Mouse (Mus musculus) olfactory bulb, adult 2 months (tissue): Measurements from ENCODE around the gene Gm43064.

Source experiments
- CTCF ChIP-seq: fragments of 200-500 bp; IDR thresholded peaks from 2 replicates; pipeline ENCODE4 v1.5.1; 2012; ENCODE audit warnings: low read depth, mild to moderate bottlenecking, low read length, moderate library complexity; ENCODE audit not compliant: insufficient read depth
- POLR2A ChIP-seq: fragments of 200-500 bp; IDR thresholded peaks from 2 replicates; pipeline ENCODE4 v1.6.1; 2012; ENCODE audit warnings: mild to moderate bottlenecking, low read depth, low read length, moderate library complexity; ENCODE audit not compliant: insufficient read depth

DNA sequence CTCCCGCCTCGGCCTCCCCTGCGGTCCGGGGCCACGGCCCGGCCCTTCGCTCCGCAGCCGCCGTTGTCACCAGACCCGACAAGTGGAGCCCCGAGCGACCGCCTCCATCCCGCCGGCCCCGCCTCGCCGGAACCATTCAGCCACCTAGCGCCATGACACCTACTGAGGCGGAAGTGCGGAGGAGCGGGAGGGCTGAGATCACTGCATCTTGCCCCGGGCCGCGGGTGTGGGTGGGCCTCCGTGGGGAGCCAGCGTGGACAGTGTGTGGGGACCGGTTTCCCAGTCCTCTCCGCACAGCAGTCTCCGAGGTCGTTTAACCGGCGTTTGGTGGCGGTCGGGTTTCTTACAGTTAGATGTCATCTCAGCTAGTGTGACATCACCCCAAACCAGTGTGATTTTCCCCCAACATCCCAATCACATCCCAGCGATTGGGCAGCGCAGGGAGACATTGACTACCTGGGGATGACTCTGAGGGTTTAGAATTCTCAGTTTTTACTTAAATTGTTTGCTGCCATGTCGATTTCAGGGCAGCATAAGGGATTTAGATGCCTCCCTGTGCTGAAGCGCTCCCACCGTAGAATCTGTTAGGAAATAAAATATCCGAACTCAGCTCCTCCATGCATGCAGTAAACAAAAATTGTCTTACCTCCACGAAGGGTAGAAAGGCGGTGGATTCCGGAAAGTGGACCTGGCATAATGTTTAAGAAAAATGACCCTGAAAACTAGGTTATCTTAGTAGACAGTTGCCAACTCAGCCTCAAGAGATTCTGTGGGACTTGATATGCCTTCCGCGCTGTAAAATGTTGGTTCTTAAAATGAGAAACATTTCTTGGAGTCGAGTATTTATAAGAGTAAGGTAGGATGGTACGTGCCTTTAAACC is 17.9 kb upstream of the Gm43064 start, which contains the start of gene Hipk1:
- TF ChIP-seq CTCF = no peak
- TF ChIP-seq POLR2A = peak; percentile 81
